Mouse (Mus musculus) left cerebral cortex, adult 9 months (tissue): ENCODE results near the gene Slc38a9.
"Not testable (repeated sequence)": the region's sequence is repeated elsewhere in the genome, so short reads cannot be mapped to it uniquely, and the experiment has no call there.

Experiments
- DNase-seq, 2 experiments: peaks; one replicate each; pipeline ENCODE4 v3.0.0; 2022; ENCODE audit warnings: low spot score in 2 of 2

The Slc38a9 gene

DNA sequence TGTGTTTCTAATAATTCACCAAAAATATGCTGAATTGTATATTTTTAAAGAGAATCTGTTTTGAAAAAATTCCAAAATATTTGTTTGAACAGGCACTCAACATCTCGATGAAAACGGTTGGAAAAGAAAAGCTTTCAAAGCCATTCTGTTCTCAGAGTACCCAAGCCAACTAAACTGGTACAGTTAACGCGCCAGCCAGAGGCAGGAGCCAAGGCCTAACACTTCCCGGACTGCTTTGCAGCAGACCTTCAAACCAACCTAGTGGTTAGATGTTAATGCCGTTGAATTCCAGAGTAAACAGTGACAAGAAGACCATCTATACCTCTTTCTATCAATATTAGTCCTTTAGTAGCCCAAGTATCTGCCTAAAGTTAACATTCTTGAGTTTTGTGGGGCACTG, 23.4 kb downstream of the Slc38a9 start:
- DNase-seq, result no peak

GRCm38 (mm10) chr13:112686155-112686554, 25.6 kb downstream of the Slc38a9 start:
- DNase-seq, result no peak

GRCm38 (mm10) chr13:112692870-112693553, 32.5 kb downstream of the Slc38a9 start:
- DNase-seq, result no peak

DNA sequence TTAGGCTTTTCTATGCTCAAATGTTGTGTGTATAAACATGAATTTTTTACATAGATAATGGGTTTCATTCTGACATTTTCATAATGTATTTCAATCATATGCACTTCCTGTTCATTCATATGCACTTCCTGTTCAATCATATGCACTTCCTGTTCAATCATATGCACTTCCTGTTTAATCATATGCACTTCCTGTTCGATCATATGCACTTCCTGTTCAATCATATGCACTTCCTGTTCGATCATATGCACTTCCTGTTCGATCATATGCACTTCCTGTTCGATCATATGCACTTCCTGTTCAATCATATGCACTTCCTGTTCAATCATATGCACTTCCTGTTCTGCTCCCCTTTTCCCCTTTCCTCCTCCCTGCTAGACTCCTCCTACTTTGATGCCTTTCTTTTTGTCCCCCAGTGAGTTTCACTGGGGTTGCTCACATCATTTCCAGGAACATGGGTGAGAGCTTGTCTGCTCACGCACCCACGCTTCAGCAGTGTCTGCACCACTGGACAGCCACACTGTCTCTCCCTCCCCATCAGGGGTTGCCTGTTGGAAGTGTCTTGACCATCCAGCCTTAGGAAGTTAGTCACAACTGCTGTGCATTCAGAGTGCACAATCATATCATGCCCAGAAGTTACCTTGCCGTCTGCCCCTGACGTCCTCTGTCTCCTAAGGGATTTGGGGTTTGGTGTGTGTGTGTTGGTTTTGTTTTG, 35.1 kb downstream of the Slc38a9 start:
- DNase-seq, result no peak

GRCm38 (mm10) chr13:112701256-112701655, 40.7 kb downstream of the Slc38a9 start:
- DNase-seq, result no peak

DNA sequence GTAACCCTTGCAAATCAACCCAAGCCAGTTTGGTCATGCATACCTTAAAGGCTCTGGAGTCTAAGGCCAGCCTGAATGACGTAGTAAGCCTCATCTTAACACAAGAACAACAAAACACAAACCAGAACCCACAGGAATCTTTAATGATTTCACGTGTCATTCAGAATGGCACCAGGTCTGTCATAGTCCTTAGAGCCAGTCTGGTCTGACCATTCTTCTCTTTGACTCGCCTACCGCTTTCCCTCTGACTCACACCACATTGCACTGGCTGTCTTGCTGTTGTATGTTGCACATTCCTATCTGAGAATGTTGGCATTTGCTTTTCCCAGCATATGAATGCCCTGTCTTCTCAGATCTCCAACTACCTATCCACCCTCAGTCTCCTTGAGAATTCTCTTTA, 45.8 kb downstream of the Slc38a9 start:
- DNase-seq, result no peak

DNA sequence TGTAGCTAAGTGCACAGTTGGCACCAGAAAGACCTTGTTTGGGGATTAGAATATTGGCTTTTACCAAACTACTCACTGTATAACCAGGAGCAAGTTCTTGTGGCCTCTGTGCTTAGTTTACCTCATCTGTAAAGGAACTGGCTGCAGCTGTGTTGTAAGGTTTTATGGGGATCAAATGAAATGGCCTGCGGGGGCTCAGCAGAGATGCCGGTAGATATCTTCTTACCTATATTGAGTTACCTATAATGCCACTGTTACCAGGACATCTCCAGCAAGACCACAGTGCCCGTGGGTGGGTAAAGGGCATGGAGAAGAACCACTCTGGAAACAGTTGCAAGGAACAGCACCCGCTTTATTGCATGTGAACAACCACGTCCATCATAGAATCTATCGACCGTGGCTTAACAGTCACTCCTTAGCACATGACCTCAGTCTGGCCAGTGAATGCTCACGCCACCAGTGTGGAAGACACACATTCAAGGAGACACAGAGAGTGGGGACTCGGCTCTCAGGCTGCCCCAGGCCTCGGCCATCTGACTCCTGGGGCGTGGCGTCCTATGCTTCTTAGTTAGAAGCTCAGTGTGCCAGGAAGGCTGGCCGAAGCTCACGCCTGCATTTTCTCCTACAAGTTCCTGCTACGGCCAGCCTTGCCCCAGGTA, 59.7 kb downstream of the Slc38a9 start:
- DNase-seq, result no peak

DNA sequence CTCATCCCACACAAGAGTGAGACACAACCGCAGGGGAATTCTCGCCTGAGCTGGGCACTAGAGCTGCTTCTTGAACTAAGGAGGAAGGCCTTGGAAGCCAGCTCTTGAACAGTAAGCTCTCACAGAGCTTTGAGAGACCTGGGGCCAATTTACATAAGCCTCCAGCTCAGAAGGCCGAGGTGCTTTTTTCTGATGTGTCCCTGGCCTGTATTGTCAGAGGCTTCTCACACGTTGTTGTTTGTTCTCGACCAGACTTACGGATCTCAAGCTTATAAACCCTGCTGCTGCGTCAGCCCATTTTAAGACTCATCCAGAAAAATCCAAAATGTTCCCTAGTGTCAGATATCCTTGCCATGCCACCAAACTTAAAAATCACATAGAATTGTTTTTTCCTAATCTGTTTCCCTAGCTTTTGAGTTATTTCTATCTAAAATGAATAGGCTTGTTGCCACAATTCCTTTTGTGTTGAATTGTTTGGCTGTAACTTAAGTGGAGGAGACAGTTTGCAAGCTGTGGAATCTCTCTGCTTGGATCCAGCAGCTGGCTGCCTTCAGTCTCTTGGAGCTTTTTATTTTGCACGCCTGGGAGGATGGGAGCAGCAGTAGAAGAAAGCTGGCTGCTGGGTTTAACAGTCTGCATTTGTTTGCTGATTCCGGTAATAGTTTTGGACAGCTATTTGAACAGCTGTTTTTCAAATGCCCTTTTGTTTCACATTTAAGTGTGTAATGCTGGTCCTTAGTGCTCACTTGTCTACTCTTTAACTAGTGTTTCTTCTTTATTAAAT, 61.6 kb downstream of the Slc38a9 start:
- DNase-seq, result peak; percentile 9 to 56

DNA sequence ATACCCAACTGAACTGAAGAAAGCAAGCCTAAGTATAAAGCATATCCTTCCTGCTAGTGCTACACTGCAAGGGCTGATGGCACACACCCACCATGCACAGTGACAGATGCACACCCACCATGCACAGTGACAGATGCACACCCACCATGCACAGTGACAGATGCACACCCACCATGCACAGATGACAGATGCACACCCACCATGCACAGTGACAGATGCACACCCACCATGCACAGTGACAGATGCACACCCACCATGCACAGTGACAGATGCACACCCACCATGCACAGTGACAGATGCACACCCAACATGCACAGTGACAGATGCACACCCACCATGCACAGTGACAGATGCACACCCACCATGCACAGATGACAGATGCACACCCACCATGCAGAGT, 63.7 kb downstream of the Slc38a9 start:
- DNase-seq, result not testable (repeated sequence)

GRCm38 (mm10) chr13:112726002-112726401, 65.5 kb downstream of the Slc38a9 start:
- no peak for DNase-seq

- no peak for DNase-seq
Measured at GRCm38 (mm10) chr13:112733311-112733710, 72.8 kb downstream of the Slc38a9 start.

- DNase-seq, result no peak
Measured at GRCm38 (mm10) chr13:112734906-112735713, 74.6 kb downstream of the Slc38a9 start.

GRCm38 (mm10) chr13:112736407-112736806, 75.9 kb downstream of the Slc38a9 start:
- DNase-seq, result no peak

DNA sequence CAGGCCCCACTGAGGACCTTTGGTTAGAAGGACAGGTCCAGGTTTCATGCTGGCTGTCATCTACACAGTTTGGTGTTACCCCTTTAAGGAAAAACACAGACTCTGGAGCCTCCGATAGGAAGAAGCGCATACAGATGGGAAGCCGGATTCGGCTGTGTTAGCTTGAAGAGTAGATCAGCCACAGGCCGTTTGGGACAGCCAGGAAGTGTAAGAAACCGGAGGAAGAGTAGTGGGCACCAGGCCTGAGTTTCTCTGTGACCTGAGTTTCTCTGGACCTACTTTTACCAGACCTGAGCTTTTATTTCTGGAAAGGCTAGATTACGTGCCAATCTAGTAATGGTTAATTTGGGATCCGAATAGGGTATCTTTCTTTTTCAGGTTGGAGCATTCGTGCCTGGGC, 76.6 kb downstream of the Slc38a9 start:
- no peak for DNase-seq

DNA sequence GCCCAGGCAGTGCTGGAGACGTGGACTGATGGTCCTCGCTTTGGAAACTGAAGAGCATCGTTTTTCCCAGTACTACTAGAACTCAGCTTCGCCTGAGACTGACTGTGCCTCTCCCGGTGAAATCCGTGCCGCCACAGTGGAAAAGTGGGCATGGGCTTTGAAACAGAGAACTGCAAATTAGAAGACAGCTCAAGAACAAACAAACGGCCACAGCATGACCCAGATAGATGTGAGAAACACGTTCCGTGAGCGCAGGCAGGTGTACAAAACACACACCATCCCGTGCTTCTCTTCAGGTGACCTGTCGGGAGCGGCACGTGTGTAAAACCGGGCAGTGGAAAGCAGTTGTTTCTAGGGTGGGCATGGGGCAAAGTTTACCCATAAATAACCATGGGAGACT, 77.5 kb downstream of the Slc38a9 start:
- no peak for DNase-seq

DNA sequence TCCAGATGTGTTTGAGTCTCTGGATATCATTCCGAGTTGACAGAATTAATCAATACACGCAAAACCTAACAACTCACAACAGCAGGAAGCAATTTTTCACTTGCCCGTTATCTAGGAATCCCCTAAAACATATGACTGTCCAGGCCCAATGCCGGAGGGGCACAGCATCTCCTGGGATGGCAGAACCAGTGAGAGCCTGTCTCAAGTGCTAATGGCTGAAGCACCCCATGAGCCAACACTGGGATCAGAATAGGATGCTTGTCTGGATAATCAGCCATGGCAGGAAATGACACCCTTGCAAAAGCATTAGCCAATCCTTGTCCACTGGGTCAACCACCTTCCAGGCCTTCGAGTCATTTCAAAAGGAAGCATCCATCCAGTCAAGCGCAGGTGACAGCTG, 79.5 kb downstream of the Slc38a9 start:
- DNase-seq, result no peak

DNA sequence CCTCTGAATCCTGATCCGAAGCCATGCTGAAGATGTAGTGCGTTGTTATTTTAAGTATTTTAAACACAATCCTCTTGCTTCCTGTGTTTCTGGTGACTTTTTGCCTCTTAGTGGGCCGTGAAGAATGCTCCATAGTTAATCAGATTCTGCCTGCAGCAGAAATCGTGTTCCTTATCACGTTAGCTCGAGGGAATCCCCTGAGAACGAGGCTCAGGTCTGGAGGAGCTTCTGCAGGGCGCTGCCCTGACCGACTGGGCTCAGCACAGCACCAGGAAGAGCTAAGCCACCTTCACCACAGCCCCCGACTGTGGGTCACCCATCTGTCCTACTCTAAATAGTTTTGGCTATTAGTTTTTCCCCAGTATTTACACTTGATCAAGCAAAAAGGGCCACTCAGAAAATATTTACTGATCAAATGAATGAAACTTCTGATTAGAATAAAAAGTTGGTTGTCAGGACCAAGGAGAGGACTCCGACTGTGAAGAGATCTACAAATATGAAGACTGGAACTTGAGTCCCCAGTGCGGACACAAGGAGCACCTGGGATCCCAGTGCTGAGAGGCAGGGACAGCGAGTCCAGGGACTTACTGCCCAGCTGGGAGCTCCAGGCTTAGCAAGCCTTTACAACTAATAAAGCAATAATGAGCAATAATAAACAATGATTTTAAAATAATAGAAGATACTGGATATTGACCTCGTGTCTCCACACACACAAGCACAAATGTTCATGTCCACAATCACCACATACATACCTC, 81.7 kb downstream of the Slc38a9 start:
- DNase-seq, result no peak

DNA sequence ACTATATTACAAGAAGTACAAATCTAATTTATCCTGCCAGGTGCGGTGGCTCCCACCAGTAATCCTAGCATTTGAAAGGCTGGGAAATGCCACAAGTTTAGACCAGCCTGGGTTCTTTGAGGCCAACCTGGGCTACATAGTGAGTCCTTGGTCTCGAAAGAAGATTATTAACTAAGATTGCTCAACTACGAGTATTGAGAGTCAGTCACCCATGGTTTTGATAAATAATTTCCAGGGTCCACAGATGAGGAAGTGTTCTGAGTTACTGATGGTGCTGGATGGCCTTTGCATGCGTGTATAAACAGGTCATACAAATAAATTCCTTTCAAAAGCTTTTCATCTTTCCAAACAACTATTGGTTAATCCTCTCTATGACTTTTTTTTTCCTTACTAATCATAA, 83.1 kb downstream of the Slc38a9 start:
- no peak for DNase-seq

DNA sequence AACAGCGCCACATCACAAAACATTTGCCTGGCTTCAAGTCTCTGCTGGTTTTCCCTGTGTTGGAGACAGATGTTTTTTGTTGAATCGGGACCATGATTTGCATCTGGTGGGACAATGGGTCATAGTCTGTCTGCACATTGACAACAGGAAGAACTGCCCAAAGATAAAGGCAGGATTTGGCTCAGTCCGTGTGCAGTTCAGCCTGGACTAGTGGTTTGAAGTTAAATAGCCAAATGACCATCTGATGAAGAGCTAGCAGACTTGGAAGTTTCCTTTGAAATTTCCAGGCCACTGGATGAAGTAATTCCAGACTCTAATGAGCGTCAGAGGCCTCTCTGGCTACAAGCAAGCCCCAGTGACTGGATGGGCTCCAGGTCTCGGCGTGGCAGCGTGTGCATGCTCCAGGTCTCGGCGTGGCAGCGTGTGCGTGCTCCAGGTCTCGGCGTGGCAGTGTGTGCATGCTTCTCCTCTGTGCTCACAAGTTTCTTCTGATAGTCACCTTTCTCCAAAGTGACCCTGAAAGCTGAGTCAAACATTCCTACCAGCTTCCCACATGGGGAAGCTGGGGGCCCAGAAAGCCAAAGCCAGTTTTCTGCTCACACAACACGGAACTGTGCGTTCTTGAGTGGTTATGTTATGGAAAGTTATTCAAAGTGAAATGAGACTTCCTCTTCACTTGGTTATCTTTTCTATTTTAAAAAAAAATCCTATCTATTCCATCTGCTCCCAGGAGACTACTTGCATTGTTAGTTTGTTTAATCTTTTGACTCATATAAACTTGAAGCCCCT, 83.7 kb downstream of the Slc38a9 start:
- no peak for DNase-seq
